Mouse (Mus musculus): ENCODE results near the gene Ffar2. TPM values are rescaled to one million over a fixed set of nuclear protein-coding genes. Genes with fewer than 3 reads are reported as not detected.

Ffar2 gene
- total and polyA plus RNA-seq, 3 experiments: 0.31 to 0.33 TPM; not detected in 1

DNA sequence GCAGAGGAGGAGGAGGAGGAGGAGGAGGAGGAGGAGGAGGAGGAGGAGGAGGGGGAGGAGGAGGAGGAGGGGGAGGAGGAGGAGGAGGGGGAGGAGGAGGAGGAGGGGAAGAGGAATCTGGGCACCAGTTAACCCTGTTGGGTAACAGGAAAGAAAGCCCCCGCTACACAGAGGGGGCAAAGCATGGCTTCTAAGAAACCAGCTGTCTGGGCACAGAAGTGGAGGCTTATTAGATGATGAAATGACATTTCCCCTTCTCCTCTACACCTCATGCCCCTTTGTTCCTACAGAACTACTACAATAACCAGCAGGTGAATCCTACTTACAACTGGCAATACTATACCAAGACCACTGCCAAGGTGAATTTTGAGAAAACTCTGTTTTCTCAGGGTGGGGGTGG lies 45.7 kb downstream of the Ffar2 start:
- ATAC-seq (ENCODE audit: extremely low read depth, insufficient number of reproducible peaks, low FRiP score, poor library complexity, severe bottlenecking): no peak
- TF ChIP-seq GATA2 (IDR thresholded peaks at IDR 0.05; ENCODE audit: borderline replicate concordance, low read depth, low read length) (no peak), GATA1 (IDR thresholded peaks at IDR 0.05; ENCODE audit: borderline replicate concordance, low read length) (no peak), TAL1 (conservative IDR thresholded peaks at IDR 0.05; ENCODE audit: low read depth, low read length) (no peak), POLR2AphosphoS5 (IDR thresholded peaks at IDR 0.05; ENCODE audit: insufficient replicate concordance, low read depth, low read length) (no peak), CTCF (IDR thresholded peaks at IDR 0.05; ENCODE audit: low read depth, low read length) (no peak)

DNA sequence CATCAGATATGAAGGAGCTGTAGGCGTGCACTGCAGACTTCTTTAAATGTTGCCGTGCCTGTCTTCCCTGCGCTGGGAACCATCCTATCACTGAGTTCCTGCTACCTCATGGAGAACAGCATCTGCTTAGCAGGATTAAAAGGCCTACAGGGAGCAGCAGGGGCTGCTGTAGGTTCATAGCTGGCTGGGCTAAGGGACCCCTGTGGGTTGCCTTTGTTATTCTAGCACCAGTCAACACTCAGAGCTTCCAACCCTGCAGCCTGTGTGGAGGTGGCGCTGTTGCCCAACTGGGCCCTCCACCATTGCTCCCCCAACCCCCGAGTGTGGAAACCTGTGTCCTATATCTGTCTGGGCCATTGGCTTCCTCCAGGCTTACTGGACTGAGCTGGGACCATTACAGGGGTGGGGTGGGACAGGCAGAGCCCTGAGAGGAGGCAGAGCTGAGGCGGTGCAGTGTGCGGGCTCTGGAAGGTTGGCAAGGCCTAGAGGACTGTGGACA lies 46.4 kb downstream of the Ffar2 start:
- DNase-seq (ENCODE audit: low spot score): no peak
- Histone ChIP-seq H3K4me1 (ENCODE audit: insufficient read depth, low read depth, low read length) (no peaks in the 10 kb centered on the region), H3K36me3 (replicated peaks) (no peaks in the 10 kb centered on the region), H3K4me3 (ENCODE audit: low read depth, low read length) (no peak overlapping the region), H3K9me3 (replicated peaks) (no peaks in the 10 kb centered on the region), H3K27me3 (ENCODE audit: insufficient read depth, low read length) (peaks cover 3% of the 10 kb centered on the region; the same call in 1 of the 2 replicates)
- TF ChIP-seq TAL1 (conservative IDR thresholded peaks at IDR 0.05; ENCODE audit: low read depth, low read length): no peak
- no peak for TF ChIP-seq GATA1 (IDR thresholded peaks at IDR 0.05; ENCODE audit: borderline replicate concordance, low read length)
- no peak for TF ChIP-seq GATA2 (IDR thresholded peaks at IDR 0.05; ENCODE audit: borderline replicate concordance, low read depth, low read length)
- TF ChIP-seq POLR2AphosphoS5 (IDR thresholded peaks at IDR 0.05; ENCODE audit: insufficient replicate concordance, low read depth, low read length): no peak
- no peak for TF ChIP-seq CTCF (IDR thresholded peaks at IDR 0.05; ENCODE audit: low read depth, low read length)
- no peak for ATAC-seq (ENCODE audit: extremely low read depth, insufficient number of reproducible peaks, low FRiP score, poor library complexity, severe bottlenecking)

More for the DNA sequence above, 45.7 kb downstream of the Ffar2 start:
- Histone ChIP-seq H3K27me3 (ENCODE audit: insufficient read depth, low read length) (peaks cover 3% of the 10 kb centered on the region; the same call in 1 of the 2 replicates), H3K9me3 (replicated peaks) (no peaks in the 10 kb centered on the region), H3K36me3 (replicated peaks) (no peaks in the 10 kb centered on the region), H3K4me3 (ENCODE audit: low read depth, low read length) (no peak overlapping the region), H3K4me1 (ENCODE audit: insufficient read depth, low read depth, low read length) (no peaks in the 10 kb centered on the region)
- DNase-seq (ENCODE audit: low spot score): no peak

GRCm38 (mm10) chr7:30776104-30776503 lies 47.5 kb downstream of the Ffar2 start:
- TF ChIP-seq CTCF (IDR thresholded peaks at IDR 0.05; ENCODE audit: low read depth, low read length) (no peak), TAL1 (conservative IDR thresholded peaks at IDR 0.05; ENCODE audit: low read depth, low read length) (no peak), GATA1 (IDR thresholded peaks at IDR 0.05; ENCODE audit: borderline replicate concordance, low read length) (no peak), POLR2AphosphoS5 (IDR thresholded peaks at IDR 0.05; ENCODE audit: insufficient replicate concordance, low read depth, low read length) (no peak), GATA2 (IDR thresholded peaks at IDR 0.05; ENCODE audit: borderline replicate concordance, low read depth, low read length) (no peak)
- no peak for DNase-seq (ENCODE audit: low spot score)
- Histone ChIP-seq H3K27me3 (ENCODE audit: insufficient read depth, low read length) (peaks cover 3% of the 10 kb centered on the region; the same call in 1 of the 2 replicates), H3K36me3 (replicated peaks) (no peaks in the 10 kb centered on the region), H3K9me3 (replicated peaks) (no peaks in the 10 kb centered on the region), H3K4me3 (ENCODE audit: low read depth, low read length) (no peak overlapping the region), H3K4me1 (ENCODE audit: insufficient read depth, low read depth, low read length) (no peaks in the 10 kb centered on the region)
- ATAC-seq (ENCODE audit: extremely low read depth, insufficient number of reproducible peaks, low FRiP score, poor library complexity, severe bottlenecking): no peak

GRCm38 (mm10) chr7:30769236-30769635 lies 54.3 kb downstream of the Ffar2 start:
- H3K27me3 ChIP-seq (ENCODE audit: insufficient read depth, low read length): peaks cover 8% of the 10 kb centered on the region
- no peaks in the 10 kb centered on the region for H3K4me1 ChIP-seq (ENCODE audit: insufficient read depth, low read depth, low read length)
- TF ChIP-seq CTCF (IDR thresholded peaks at IDR 0.05; ENCODE audit: low read depth, low read length): no peak
- TF ChIP-seq TAL1 (conservative IDR thresholded peaks at IDR 0.05; ENCODE audit: low read depth, low read length): no peak
- TF ChIP-seq GATA1 (IDR thresholded peaks at IDR 0.05; ENCODE audit: borderline replicate concordance, low read length): no peak
- no peak for TF ChIP-seq POLR2AphosphoS5 (IDR thresholded peaks at IDR 0.05; ENCODE audit: insufficient replicate concordance, low read depth, low read length)
- no peak for TF ChIP-seq GATA2 (IDR thresholded peaks at IDR 0.05; ENCODE audit: borderline replicate concordance, low read depth, low read length)
- ATAC-seq (ENCODE audit: extremely low read depth, insufficient number of reproducible peaks, low FRiP score, poor library complexity, severe bottlenecking) (no peak), DNase-seq (ENCODE audit: low spot score) (no peak)
- no peaks in the 10 kb centered on the region for H3K9me3 ChIP-seq (replicated peaks)
- H3K4me3 ChIP-seq (ENCODE audit: low read depth, low read length): no peak overlapping the region
- no peaks in the 10 kb centered on the region for H3K36me3 ChIP-seq (replicated peaks)

Other genes starting within 250 kb of the Ffar2 start
Only the 20 nearest of the 28 such genes appear.
- not detected in 2 replicates for gene Etv2, start 187.9 kb downstream of the Ffar2 start, total RNA-seq (2014; fragmentation: Nextera tagmentation)
- gene Etv2, start 187.9 kb downstream of the Ffar2 start, total RNA-seq (2017): not detected in 2 replicates
- gene Etv2, start 187.9 kb downstream of the Ffar2 start, polyA plus RNA-seq (2012): not detected in 2 replicates
- gene Rbm42, start 173.5 kb downstream of the Ffar2 start, total RNA-seq (2014; fragmentation: Nextera tagmentation): 46.4 and 47.9 TPM in 2 replicates
- 42.9 and 51.9 TPM in 2 replicates for gene Rbm42, start 173.5 kb downstream of the Ffar2 start, total RNA-seq (2017)
- gene Rbm42, start 173.5 kb downstream of the Ffar2 start, polyA plus RNA-seq (2012): 235 and 293 TPM in 2 replicates
- 46.7 and 58.4 TPM in 2 replicates for gene Haus5, start 158.8 kb downstream of the Ffar2 start, total RNA-seq (2014; fragmentation: Nextera tagmentation)
- gene Haus5, start 158.8 kb downstream of the Ffar2 start, total RNA-seq (2017): 24.2 and 25.5 TPM in 2 replicates
- 32.2 and 40.4 TPM in 2 replicates for gene Haus5, start 158.8 kb downstream of the Ffar2 start, polyA plus RNA-seq (2012)
- gene Pmis2, start 152.2 kb downstream of the Ffar2 start, total RNA-seq (2014; fragmentation: Nextera tagmentation): not detected in 2 replicates
- gene Pmis2, start 152.2 kb downstream of the Ffar2 start, total RNA-seq (2017): not detected in 2 replicates
- gene Pmis2, start 152.2 kb downstream of the Ffar2 start, polyA plus RNA-seq (2012): not detected in 2 replicates
- not detected in 2 replicates for gene 2200002J24Rik, start 124.8 kb downstream of the Ffar2 start, total RNA-seq (2014; fragmentation: Nextera tagmentation)
- not detected in 2 replicates for gene 2200002J24Rik, start 124.8 kb downstream of the Ffar2 start, total RNA-seq (2017)
- gene 2200002J24Rik, start 124.8 kb downstream of the Ffar2 start, polyA plus RNA-seq (2012): not detected in 2 replicates
- not detected in 2 replicates for gene Atp4a, start 111.6 kb downstream of the Ffar2 start, total RNA-seq (2014; fragmentation: Nextera tagmentation)
- gene Atp4a, start 111.6 kb downstream of the Ffar2 start, total RNA-seq (2017): 0.05 and 0.06 TPM in 2 replicates
- not detected in 2 replicates for gene Atp4a, start 111.6 kb downstream of the Ffar2 start, polyA plus RNA-seq (2012)
- 57.5 and 67.7 TPM in 2 replicates for gene Tmem147, start 94.2 kb downstream of the Ffar2 start, total RNA-seq (2014; fragmentation: Nextera tagmentation)
- gene Tmem147, start 94.2 kb downstream of the Ffar2 start, total RNA-seq (2017): 47.5 and 54.9 TPM in 2 replicates
- 40.1 and 44.9 TPM in 2 replicates for gene Tmem147, start 94.2 kb downstream of the Ffar2 start, polyA plus RNA-seq (2012)
- gene Gapdhs, start 80.1 kb downstream of the Ffar2 start, total RNA-seq (2014; fragmentation: Nextera tagmentation): not detected in 2 replicates
- not detected in 2 replicates for gene Gapdhs, start 80.1 kb downstream of the Ffar2 start, total RNA-seq (2017)
- not detected in 2 replicates for gene Gapdhs, start 80.1 kb downstream of the Ffar2 start, polyA plus RNA-seq (2012)
- 5.4 and 5.7 TPM in 2 replicates for gene Sbsn, start 72.3 kb downstream of the Ffar2 start, total RNA-seq (2014; fragmentation: Nextera tagmentation)
- gene Sbsn, start 72.3 kb downstream of the Ffar2 start, total RNA-seq (2017): 0.52 and 5.1 TPM in 2 replicates
- gene Sbsn, start 72.3 kb downstream of the Ffar2 start, polyA plus RNA-seq (2012): 0.96 and 1.5 TPM in 2 replicates
- not detected in 2 replicates for gene Dmkn, start 60.0 kb downstream of the Ffar2 start, total RNA-seq (2014; fragmentation: Nextera tagmentation)
- 0.44 TPM in 1 of 2 replicates, not detected in the other for gene Dmkn, start 60.0 kb downstream of the Ffar2 start, total RNA-seq (2017)
- gene Dmkn, start 60.0 kb downstream of the Ffar2 start, polyA plus RNA-seq (2012): not detected in 2 replicates
- gene Krtdap, start 35.9 kb downstream of the Ffar2 start, total RNA-seq (2014; fragmentation: Nextera tagmentation): not detected in 2 replicates
- not detected in 2 replicates for gene Krtdap, start 35.9 kb downstream of the Ffar2 start, total RNA-seq (2017)
- gene Krtdap, start 35.9 kb downstream of the Ffar2 start, polyA plus RNA-seq (2012): not detected in 2 replicates
- not detected in 2 replicates for gene Ffar3, start 32.4 kb upstream of the Ffar2 start, total RNA-seq (2014; fragmentation: Nextera tagmentation)
- 0.12 TPM in 1 of 2 replicates, not detected in the other for gene Ffar3, start 32.4 kb upstream of the Ffar2 start, total RNA-seq (2017)
- gene Ffar3, start 32.4 kb upstream of the Ffar2 start, polyA plus RNA-seq (2012): not detected in 2 replicates
- gene Ffar1, start 37.8 kb upstream of the Ffar2 start, total RNA-seq (2014; fragmentation: Nextera tagmentation): not detected in 2 replicates
- 0.06 and 0.11 TPM in 2 replicates for gene Ffar1, start 37.8 kb upstream of the Ffar2 start, total RNA-seq (2017)
- not detected in 2 replicates for gene Ffar1, start 37.8 kb upstream of the Ffar2 start, polyA plus RNA-seq (2012)
- not detected in 2 replicates for gene Cd22, start 56.6 kb upstream of the Ffar2 start, total RNA-seq (2014; fragmentation: Nextera tagmentation)
- 0.22 TPM in 1 of 2 replicates, not detected in the other for gene Cd22, start 56.6 kb upstream of the Ffar2 start, total RNA-seq (2017)
- not detected in 2 replicates for gene Cd22, start 56.6 kb upstream of the Ffar2 start, polyA plus RNA-seq (2012)
- gene Mag, start 91.1 kb upstream of the Ffar2 start, total RNA-seq (2014; fragmentation: Nextera tagmentation): not detected in 2 replicates
- gene Mag, start 91.1 kb upstream of the Ffar2 start, total RNA-seq (2017): not detected in 2 replicates
- gene Mag, start 91.1 kb upstream of the Ffar2 start, polyA plus RNA-seq (2012): not detected in 2 replicates
- not detected in 2 replicates for gene Hamp2, start 100.9 kb upstream of the Ffar2 start, total RNA-seq (2014; fragmentation: Nextera tagmentation)
- gene Hamp2, start 100.9 kb upstream of the Ffar2 start, total RNA-seq (2017): not detected in 2 replicates
- gene Hamp2, start 100.9 kb upstream of the Ffar2 start, polyA plus RNA-seq (2012): not detected in 2 replicates
- gene Hamp, start 120.3 kb upstream of the Ffar2 start, total RNA-seq (2014; fragmentation: Nextera tagmentation): not detected in 2 replicates
- gene Hamp, start 120.3 kb upstream of the Ffar2 start, total RNA-seq (2017): not detected in 2 replicates
- not detected in 2 replicates for gene Hamp, start 120.3 kb upstream of the Ffar2 start, polyA plus RNA-seq (2012)
- gene Usf2, start 133.0 kb upstream of the Ffar2 start, total RNA-seq (2014; fragmentation: Nextera tagmentation): 132 and 135 TPM in 2 replicates
- gene Usf2, start 133.0 kb upstream of the Ffar2 start, total RNA-seq (2017): 63.8 and 69.9 TPM in 2 replicates
- gene Usf2, start 133.0 kb upstream of the Ffar2 start, polyA plus RNA-seq (2012): 101 and 113 TPM in 2 replicates
- not detected in 2 replicates for gene Lsr, start 149.7 kb upstream of the Ffar2 start, total RNA-seq (2014; fragmentation: Nextera tagmentation)
- 0.11 TPM in 1 of 2 replicates, not detected in the other for gene Lsr, start 149.7 kb upstream of the Ffar2 start, total RNA-seq (2017)
- gene Lsr, start 149.7 kb upstream of the Ffar2 start, polyA plus RNA-seq (2012): not detected in 2 replicates
- gene Fam187b, start 150.0 kb upstream of the Ffar2 start, total RNA-seq (2014; fragmentation: Nextera tagmentation): not detected in 2 replicates
- gene Fam187b, start 150.0 kb upstream of the Ffar2 start, total RNA-seq (2017): 0.12 and 0.27 TPM in 2 replicates
- 0.03 TPM in 1 of 2 replicates, not detected in the other for gene Fam187b, start 150.0 kb upstream of the Ffar2 start, polyA plus RNA-seq (2012)